Mouse (Mus musculus) stomach, postnatal 0 days (tissue): ENCODE measurements at regions not wholly inside any gene's neighbourhood (a gene's known extent, or its start where the extent isn't known, plus 50 kb on each side); places are given as distances from the start of the nearest gene placed in this dataset.

Experiments
- CTCF ChIP-seq: IDR thresholded peaks from 2 replicates; pipeline ENCODE4 v1.5.1; 2016; ENCODE audit warnings: antibody characterized with exemption, low read depth, mild to moderate bottlenecking, moderate library complexity
- EP300 ChIP-seq: optimal IDR thresholded peaks from 2 replicates; pipeline ENCODE3; 2016; ENCODE audit warnings: antibody characterized with exemption

DNA sequence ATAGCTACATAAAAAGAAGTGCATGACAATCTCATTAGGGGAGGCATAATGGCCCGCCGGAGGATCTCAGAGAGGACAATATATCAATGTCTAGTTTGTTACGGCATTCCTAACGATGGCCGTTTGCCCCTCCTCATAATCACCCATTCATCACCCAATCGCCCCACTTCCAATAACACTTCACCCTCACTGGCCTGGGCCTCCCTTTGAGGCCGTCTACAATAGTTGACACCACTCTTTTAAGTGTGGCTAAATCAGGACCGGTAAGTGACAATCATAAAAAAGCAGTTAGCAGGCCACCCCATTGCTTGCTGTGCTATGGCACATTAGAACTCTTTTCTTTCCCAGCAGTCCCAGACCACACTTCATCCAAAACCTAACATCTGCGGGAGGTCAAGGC lies 102.2 kb upstream of the Olfm4 start:
- TF ChIP-seq CTCF (no peak), EP300 (no peak)
